Mouse (Mus musculus) ES-Bruce4 (cell line): ENCODE measurements around the gene Entpd7. TPM values are rescaled to one million over a fixed set of nuclear protein-coding genes. Genes with fewer than 3 reads are reported as not detected.

Experiments used
- H3K27ac ChIP-seq: 2 replicates; pipeline ENCODE4 v1.5.1; 2012; ENCODE audit warnings: low read length, inconsistent platforms; ENCODE audit not compliant: insufficient read depth
- H3K27me3 ChIP-seq: 2 replicates; pipeline ENCODE4 v1.6.1; 2012; ENCODE audit warnings: mild to moderate bottlenecking, low read length, inconsistent platforms; ENCODE audit not compliant: control insufficient read depth, poor library complexity, insufficient read depth, severe bottlenecking
- H3K36me3 ChIP-seq: 2 replicates; pipeline ENCODE4 v1.6.1; 2012; ENCODE audit warnings: inconsistent platforms, mild to moderate bottlenecking, low read length, moderate library complexity; ENCODE audit not compliant: control insufficient read depth, poor library complexity, insufficient read depth, severe bottlenecking
- H3K4me1 ChIP-seq: one replicate; pipeline ENCODE4 v1.8.1; 2011; ENCODE audit warnings: low read length; ENCODE audit not compliant: control insufficient read depth, insufficient read depth
- H3K4me3 ChIP-seq: 2 replicates; pipeline ENCODE4 v1.5.1; 2011; ENCODE audit warnings: low read depth, mild to moderate bottlenecking, low read length
- H3K9ac ChIP-seq: 2 replicates; pipeline ENCODE4 v1.6.1; 2012; ENCODE audit warnings: low read depth, mild to moderate bottlenecking, inconsistent platforms; ENCODE audit not compliant: poor library complexity, severe bottlenecking
- H3K9me3 ChIP-seq: replicated peaks from 2 replicates; pipeline ENCODE4 v1.6.1; 2012; ENCODE audit warnings: mild to moderate bottlenecking, low read length, inconsistent platforms; ENCODE audit not compliant: control insufficient read depth, poor library complexity, insufficient read depth, severe bottlenecking
- CTCF ChIP-seq: IDR thresholded peaks from one replicate; pipeline ENCODE4 v1.8.1; 2011; ENCODE audit warnings: low read depth, low read length
- EP300 ChIP-seq: IDR thresholded peaks from 2 replicates; pipeline ENCODE4 v1.6.1; 2011; ENCODE audit warnings: low read depth, low read length; ENCODE audit not compliant: insufficient read depth
- POLR2A ChIP-seq: IDR thresholded peaks from one replicate; pipeline ENCODE4 v1.8.1; 2011; ENCODE audit warnings: low read length; ENCODE audit not compliant: insufficient read depth
- polyA plus RNA-seq: library from polyadenylated mRNA; stranded (reverse); fragments of >200 nt; gene quantifications from 2 replicates; pipeline ENCODE4 v1.2.4, GENCODE M21; 2011; ENCODE audit warnings: low read depth; ENCODE audit not compliant: missing spikeins, insufficient read depth, insufficient read length

The Entpd7 gene
- polyA plus RNA-seq, 1 experiment, result 6.5 TPM

- Histone ChIP-seq H3K27me3 (no peaks in the 10 kb centered on the region), H3K36me3 (no peaks in the 10 kb centered on the region), H3K27ac (no peak overlapping the region), H3K4me3 (no peak overlapping the region), H3K9me3 (no peaks in the 10 kb centered on the region), H3K4me1 (peaks cover 2% of the 10 kb centered on the region), H3K9ac (no peak overlapping the region)
- TF ChIP-seq EP300, result no peak
- no peak for TF ChIP-seq CTCF
- no peak for TF ChIP-seq POLR2A
These were observed 18.4 kb upstream of the Entpd7 start for GRCm38 (mm10) chr19:43671054-43671453.

GRCm38 (mm10) chr19:43673513-43674315 lies 15.8 kb upstream of the Entpd7 start:
- peak overlapping the region; percentile 89 for H3K4me3 ChIP-seq
- peak overlapping the region; percentile 86 for H3K9ac ChIP-seq
- H3K27me3 ChIP-seq, result no peaks in the 10 kb centered on the region
- H3K9me3 ChIP-seq, result no peaks in the 10 kb centered on the region
- TF ChIP-seq CTCF, result no peak
- no peak for TF ChIP-seq POLR2A
- TF ChIP-seq EP300, result no peak
- no peak overlapping the region for H3K27ac ChIP-seq
- H3K36me3 ChIP-seq, result no peaks in the 10 kb centered on the region
- H3K4me1 ChIP-seq, result peaks cover 4% of the 10 kb centered on the region

GRCm38 (mm10) chr19:43674316-43674689 lies 15.2 kb upstream of the Entpd7 start:
- Histone ChIP-seq H3K4me3 (peak overlapping the region; percentile 89), H3K27me3 (no peaks in the 10 kb centered on the region), H3K4me1 (peaks cover 3% of the 10 kb centered on the region), H3K9me3 (no peaks in the 10 kb centered on the region), H3K9ac (peak overlapping the region; percentile 86), H3K36me3 (no peaks in the 10 kb centered on the region), H3K27ac (no peak overlapping the region)
- no peak for TF ChIP-seq CTCF
- TF ChIP-seq POLR2A, result no peak
- no peak for TF ChIP-seq EP300

GRCm38 (mm10) chr19:43674730-43675524 lies 14.5 kb upstream of the Entpd7 start, which contains the start of gene Slc25a28:
TSS of gene Slc25a28 (minus strand) at chr19:43674881.
- peaks cover 2% of the 10 kb centered on the region for H3K4me1 ChIP-seq
- H3K27ac ChIP-seq, result peak within 1 kb of the TSS; percentile 80
- peak within 1 kb of the TSS; percentile 89 for H3K4me3 ChIP-seq
- H3K9ac ChIP-seq, result peak within 1 kb of the TSS; percentile 86
- no peak for TF ChIP-seq CTCF
- peak; percentile 91 for TF ChIP-seq POLR2A
- TF ChIP-seq EP300, result peak; percentile 51; the same call in 1 of the 2 replicates
- H3K36me3 ChIP-seq, result no peaks in the 10 kb centered on the region
- no peaks in the 10 kb centered on the region for H3K9me3 ChIP-seq
- no peaks in the 10 kb centered on the region for H3K27me3 ChIP-seq

GRCm38 (mm10) chr19:43675525-43676400 lies 13.7 kb upstream of the Entpd7 start:
- no peaks in the 10 kb centered on the region for H3K36me3 ChIP-seq
- peak overlapping the region; percentile 60 for H3K9ac ChIP-seq
- H3K27ac ChIP-seq, result peak overlapping the region; percentile 54
- H3K27me3 ChIP-seq, result no peaks in the 10 kb centered on the region
- H3K9me3 ChIP-seq, result no peaks in the 10 kb centered on the region
- peaks cover 2% of the 10 kb centered on the region for H3K4me1 ChIP-seq
- peak overlapping the region; percentile 69 for H3K4me3 ChIP-seq
- TF ChIP-seq POLR2A, result no peak
- no peak for TF ChIP-seq CTCF
- no peak for TF ChIP-seq EP300
